Mouse (Mus musculus) cerebellum, adult 9-10 months (tissue): ENCODE data around the gene Vmn2r26.
"Not testable (repeated sequence)": the region's sequence is repeated elsewhere in the genome, so short reads cannot be mapped to it uniquely, and the experiment has no call there.

Experiments used
- DNase-seq: peaks from one replicate; pipeline ENCODE4 v3.0.0; 2022

Gene Vmn2r26

DNA sequence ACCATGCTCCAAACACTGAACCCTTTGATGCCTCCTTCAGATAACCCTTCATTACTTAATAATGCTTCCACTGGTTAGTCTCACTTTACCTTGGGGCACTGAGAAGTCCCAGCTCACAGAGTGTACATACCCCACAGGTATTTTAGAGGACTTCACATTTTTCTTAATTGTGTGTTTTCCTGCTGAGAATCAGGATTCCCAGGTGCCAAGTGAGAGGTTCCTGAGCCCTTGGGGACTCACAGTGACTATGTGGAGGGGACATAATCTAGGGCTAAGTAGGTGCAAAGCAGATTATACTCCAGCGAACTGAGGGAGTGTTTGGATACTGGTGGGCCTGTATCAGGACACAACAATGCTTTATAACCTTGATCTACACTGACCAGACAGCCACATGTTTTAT, at the start of gene Vmn2r26:
TSS of gene Vmn2r26 (plus strand) at position 301 of the 400 bp plus-strand sequence.
- DNase-seq, result not testable (repeated sequence)

- DNase-seq, result no peak
These were observed 3.5 kb upstream of the Vmn2r26 start for GRCm38 (mm10) chr6:124020841-124021240.

DNA sequence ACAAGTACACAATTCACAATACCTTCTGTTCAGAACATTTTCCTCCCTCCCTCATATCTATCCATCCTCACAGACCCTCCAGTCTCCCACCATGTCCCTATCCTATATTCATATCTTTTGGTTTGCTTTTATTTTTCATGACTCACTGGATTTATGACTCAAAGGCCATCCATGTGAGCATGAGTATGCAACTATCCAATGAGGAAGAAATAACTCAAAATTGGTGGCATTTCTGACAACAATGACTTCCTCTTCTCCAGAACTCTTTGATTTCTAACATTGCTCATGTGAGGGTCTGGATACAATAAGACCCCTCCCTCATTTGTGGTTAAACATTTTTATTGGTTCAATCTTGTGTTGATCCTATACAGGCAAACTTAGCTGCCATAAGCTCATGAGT, 24.0 kb downstream of the Vmn2r26 start:
- DNase-seq, result no peak

DNA sequence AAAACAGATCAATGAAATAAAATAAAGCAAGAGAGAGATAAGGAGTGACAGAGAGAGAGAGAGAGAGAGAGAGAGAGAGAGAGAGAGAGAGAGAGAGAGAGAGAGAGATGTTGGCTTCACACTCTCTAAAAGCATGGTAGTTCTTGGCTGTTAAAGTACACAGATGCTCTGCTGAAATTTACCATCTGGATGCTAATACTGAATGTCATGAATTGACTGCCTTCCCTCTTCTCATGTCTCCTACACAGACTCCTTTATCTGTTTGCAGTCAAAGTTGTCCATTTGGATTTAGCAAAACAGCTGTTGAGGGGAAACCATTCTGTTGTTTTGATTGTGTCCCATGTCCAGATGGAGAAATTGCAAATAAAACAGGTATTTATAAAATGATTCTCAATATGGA, 29.2 kb downstream of the Vmn2r26 start:
- DNase-seq, result not testable (repeated sequence)

DNA sequence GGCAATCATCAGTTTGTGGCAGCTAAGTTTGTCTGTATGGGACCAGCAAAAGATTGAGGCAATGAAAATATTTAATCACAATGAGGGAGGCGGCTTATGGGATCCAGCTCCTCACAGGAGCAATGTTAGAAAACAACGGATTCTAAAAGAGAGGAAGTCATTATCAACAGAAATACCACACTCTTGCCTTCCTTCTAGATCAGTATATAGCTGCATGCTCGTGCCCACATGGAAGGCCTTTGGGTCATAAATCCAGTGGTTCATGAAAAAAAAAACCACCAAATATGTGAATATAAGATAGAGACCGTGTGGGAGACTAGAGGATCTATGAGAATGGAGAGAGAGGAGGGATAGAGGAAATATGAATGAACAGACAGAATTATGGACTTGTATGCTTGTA, 78.0 kb downstream of the Vmn2r26 start:
- DNase-seq, result no peak
